Mouse (Mus musculus): Measurements from ENCODE around the gene Capn5.

The Capn5 gene

GRCm38 (mm10) chr7:98114656-98115055 is 63.4 kb downstream of the Capn5 start:
- in situ Hi-C loops (cut with MboI, MseI), result loop anchor here (5.0 kb wide), 1 partner anchor 47 kb away; no protein-coding TSS in a partner anchor

- in situ Hi-C loops (cut with MboI, MseI), result no loop called here
Observed at GRCm38 (mm10) chr7:98111233-98111632, 66.8 kb downstream of the Capn5 start.

GRCm38 (mm10) chr7:98109771-98110170 is 68.3 kb downstream of the Capn5 start:
- in situ Hi-C loops (cut with MboI, MseI), result loop anchor here in 1 of 2 experiments (10.0 kb wide), 1 partner anchor 585 kb away; no protein-coding TSS in a partner anchor

- in situ Hi-C loops (cut with MboI, MseI), result loop anchor here in 1 of 2 experiments (10.0 kb wide), 1 partner anchor 586 kb away; no protein-coding TSS in a partner anchor
Observed at GRCm38 (mm10) chr7:98108636-98109430, 69.2 kb downstream of the Capn5 start.

- in situ Hi-C loops (cut with MboI, MseI), result loop anchor here in 1 of 2 experiments (10.0 kb wide), 1 partner anchor 589 kb away; no protein-coding TSS in a partner anchor
Observed at GRCm38 (mm10) chr7:98106272-98106671, 71.8 kb downstream of the Capn5 start.

GRCm38 (mm10) chr7:98104481-98105435 is 73.3 kb downstream of the Capn5 start:
- in situ Hi-C loops (cut with MboI, MseI), result loop anchor here in 1 of 2 experiments (10.0 kb wide), 1 partner anchor 590 kb away; no protein-coding TSS in a partner anchor

GRCm38 (mm10) chr7:98103942-98104292 is 74.2 kb downstream of the Capn5 start:
- in situ Hi-C loops (cut with MboI, MseI), result loop anchor here in 1 of 2 experiments (10.0 kb wide), 1 partner anchor 591 kb away; no protein-coding TSS in a partner anchor

- in situ Hi-C loops (cut with MboI, MseI), result loop anchor here in 1 of 2 experiments (10.0 kb wide), 1 partner anchor 592 kb away; no protein-coding TSS in a partner anchor
Observed at GRCm38 (mm10) chr7:98103002-98103941, 74.8 kb downstream of the Capn5 start.

GRCm38 (mm10) chr7:98102488-98102887 is 75.6 kb downstream of the Capn5 start:
- in situ Hi-C loops (cut with MboI, MseI), result loop anchor here in 1 of 2 experiments (10.0 kb wide), 1 partner anchor 592 kb away; no protein-coding TSS in a partner anchor

GRCm38 (mm10) chr7:98097557-98097956 is 80.5 kb downstream of the Capn5 start:
- in situ Hi-C loops (cut with MboI, MseI), result no loop called here

GRCm38 (mm10) chr7:98095852-98096251 is 82.2 kb downstream of the Capn5 start:
- in situ Hi-C loops (cut with MboI, MseI), result no loop called here

GRCm38 (mm10) chr7:98086346-98086745 is 91.7 kb downstream of the Capn5 start:
- in situ Hi-C loops (cut with MboI, MseI), result no loop called here

GRCm38 (mm10) chr7:98085314-98085713 is 92.8 kb downstream of the Capn5 start:
- in situ Hi-C loops (cut with MboI, MseI), result no loop called here

- in situ Hi-C loops (cut with MboI, MseI), result no loop called here
Observed at GRCm38 (mm10) chr7:98084541-98085293, 93.4 kb downstream of the Capn5 start.

GRCm38 (mm10) chr7:98082376-98082775 is 95.7 kb downstream of the Capn5 start:
- in situ Hi-C loops (cut with MboI, MseI), result no loop called here

- in situ Hi-C loops (cut with MboI, MseI), result loop anchor here in 1 of 2 experiments (10.0 kb wide), 1 partner anchor 333 kb away; no protein-coding TSS in a partner anchor
Observed at GRCm38 (mm10) chr7:98077453-98077852, 100.6 kb downstream of the Capn5 start.

- in situ Hi-C loops (cut with MboI, MseI), result loop anchor here in 1 of 2 experiments (10.0 kb wide), 1 partner anchor 327 kb away; no protein-coding TSS in a partner anchor
Observed at GRCm38 (mm10) chr7:98071620-98072019, 106.5 kb downstream of the Capn5 start.
